Mouse (Mus musculus) kidney, embryonic 14.5 days (tissue): ENCODE data around the gene Rdh9. TPM values are rescaled to one million over a fixed set of nuclear protein-coding genes. Genes with fewer than 3 reads are reported as not detected.
"Not testable (repeated sequence)": the region's sequence is repeated elsewhere in the genome, so short reads cannot be mapped to it uniquely, and the experiment has no call there.

Experiments
- ATAC-seq: fragments of 200-750 bp; cut with Nextera tagmentation; 2 replicates; pipeline ENCODE4 v1.8.0; 2017; ENCODE audit warnings: moderate number of reproducible peaks, mild to moderate bottlenecking, moderate TSS enrichment, moderate library complexity; ENCODE audit not compliant: low FRiP score, low TSS enrichment
- H3K27ac ChIP-seq: fragments of 300-500 bp; sonication (generic); 2 replicates; pipeline ENCODE4 v1.5.1; 2014; ENCODE audit warnings: low read depth, mild to moderate bottlenecking, low read length, moderate library complexity, mixed read lengths
- H3K27me3 ChIP-seq: fragments of 300-500 bp; sonication (generic); 2 replicates; pipeline ENCODE4 v1.6.1; 2014; ENCODE audit warnings: mild to moderate bottlenecking, low read length; ENCODE audit not compliant: control insufficient read depth, insufficient read depth
- H3K36me3 ChIP-seq: fragments of 300-500 bp; sonication (generic); 2 replicates; pipeline ENCODE4 v1.6.1; 2014; ENCODE audit warnings: low read length, mixed read lengths; ENCODE audit not compliant: control insufficient read depth, insufficient read depth
- H3K4me1 ChIP-seq: fragments of 300-500 bp; sonication (generic); 2 replicates; pipeline ENCODE4 v1.6.1; 2014; ENCODE audit warnings: low read length, mixed read lengths; ENCODE audit not compliant: control insufficient read depth, insufficient read depth
- H3K4me2 ChIP-seq: fragments of 300-500 bp; sonication (generic); replicated peaks from 2 replicates; pipeline ENCODE4 v1.6.1; 2014; ENCODE audit warnings: low read depth, mild to moderate bottlenecking, low read length
- H3K4me3 ChIP-seq: fragments of 300-500 bp; sonication (generic); 2 replicates; pipeline ENCODE4 v1.5.1; 2014; ENCODE audit warnings: mild to moderate bottlenecking, low read length
- H3K9ac ChIP-seq: fragments of 300-500 bp; sonication (generic); 2 replicates; pipeline ENCODE4 v1.6.1; 2014; ENCODE audit warnings: low read depth, mild to moderate bottlenecking, low read length, moderate library complexity
- H3K9me3 ChIP-seq: fragments of 300-500 bp; sonication (generic); 2 replicates; pipeline ENCODE4 v1.6.1; 2016; ENCODE audit warnings: low read length; ENCODE audit not compliant: control insufficient read depth
- WGBS: fragments of 180-500 bp; shearing (Covaris S2); extraction: QIAGEN DNeasy Blood & Tissue Kit; methylation state at CpG from one replicate; pipeline ENCODE4 v1.1.7; 2014; 5-methylcytosine and 5-hydroxymethylcytosine counted together
- polyA plus RNA-seq: library from polyadenylated mRNA; unstranded; fragments of >200 nt; fragmentation: Nextera tagmentation; extraction: Ambion mirVana; gene quantifications from 2 replicates; pipeline ENCODE4 v1.2.1, GENCODE M21; 2014

Rdh9 gene
- polyA plus RNA-seq, 1 experiment from 2014 or later, result 0.32 TPM

GRCm38 (mm10) chr10:127751548-127751947 is 24.6 kb upstream of the Rdh9 start, which contains the start of gene Gpr182:
TSS of gene Gpr182 (minus strand) at chr10:127751732.
- Histone ChIP-seq H3K27me3 (no peaks in the 10 kb centered on the region), H3K9me3 (no peaks in the 10 kb centered on the region), H3K4me2 (peak within 1 kb of the TSS; percentile 34), H3K4me3 (no peak within 1 kb of the TSS; the same call in 1 of the 2 replicates), H3K9ac (no peak within 1 kb of the TSS), H3K36me3 (peaks cover 21% of the 10 kb centered on the region), H3K27ac (no peak within 1 kb of the TSS), H3K4me1 (peaks cover 32% of the 10 kb centered on the region)
- 0 out of 2 replicates have a peak, but pooled peaks have one; percentile 25 for ATAC-seq
- WGBS, result 37% methylated on average over 8 of the region's 8 CpGs

DNA sequence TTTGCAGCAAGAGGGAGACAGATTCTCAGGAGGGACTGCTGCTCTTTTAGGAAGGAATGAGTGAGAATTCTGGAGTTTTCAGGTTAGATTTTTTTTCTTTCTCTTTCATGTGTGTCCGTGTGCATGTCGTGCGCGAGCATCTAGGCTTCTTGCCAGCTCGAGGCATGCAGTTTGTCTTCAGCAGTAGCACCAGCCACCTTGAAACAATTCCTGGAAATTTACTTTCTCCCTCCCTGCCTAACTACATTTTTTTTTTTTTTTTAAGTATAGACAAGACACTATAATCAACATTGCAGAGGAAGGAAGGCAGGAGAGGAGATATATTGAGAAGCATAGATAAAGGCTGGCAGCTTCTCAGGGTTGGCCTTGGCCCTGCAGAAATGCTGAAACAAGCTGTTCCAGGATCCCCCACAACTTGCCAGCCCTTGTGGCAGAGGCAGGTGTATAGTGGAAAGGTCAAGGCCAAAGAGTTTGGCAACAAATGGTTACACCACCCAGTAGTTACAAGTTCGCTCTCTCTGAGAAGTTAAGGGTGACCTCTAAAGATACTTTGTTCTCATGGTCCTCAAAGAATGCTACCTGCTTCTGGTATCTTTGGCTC is 21.5 kb upstream of the Rdh9 start:
- Histone ChIP-seq H3K4me3 (no peak overlapping the region), H3K27ac (no peak overlapping the region), H3K9me3 (peaks cover 3% of the 10 kb centered on the region; the same call in 1 of the 2 replicates), H3K27me3 (no peaks in the 10 kb centered on the region), H3K36me3 (no peaks in the 10 kb centered on the region), H3K4me1 (peaks cover 17% of the 10 kb centered on the region; the same call in 1 of the 2 replicates), H3K4me2 (no peak overlapping the region), H3K9ac (no peak overlapping the region)
- WGBS, result 65% methylated on average over 6 of the region's 6 CpGs
- ATAC-seq, result no peak

DNA sequence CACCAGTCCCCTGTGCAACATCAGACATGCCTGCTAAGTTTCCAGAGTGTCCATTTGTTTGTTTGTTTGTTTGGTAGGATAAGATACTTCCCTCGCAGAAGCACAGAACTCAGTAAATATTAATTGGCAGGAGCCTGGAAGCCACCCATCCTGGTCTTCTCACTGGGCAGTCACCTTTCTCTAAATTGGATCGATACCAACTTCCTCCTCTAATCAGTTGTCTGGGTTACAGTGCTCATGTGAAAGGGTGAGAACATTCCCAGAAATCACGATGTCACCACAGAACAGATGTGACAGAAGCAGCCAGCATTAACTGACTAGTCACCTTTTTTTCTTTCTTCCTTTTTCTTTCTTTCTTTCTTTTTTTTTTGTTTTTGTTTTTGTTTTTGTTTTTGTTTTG is 20.9 kb upstream of the Rdh9 start:
- Histone ChIP-seq H3K27me3 (no peaks in the 10 kb centered on the region), H3K9me3 (peaks cover 3% of the 10 kb centered on the region; the same call in 1 of the 2 replicates), H3K9ac (no peak overlapping the region), H3K4me2 (no peak overlapping the region), H3K4me3 (no peak overlapping the region), H3K36me3 (no peaks in the 10 kb centered on the region), H3K4me1 (peaks cover 11% of the 10 kb centered on the region; the same call in 1 of the 2 replicates), H3K27ac (no peak overlapping the region)
- ATAC-seq, result no peak
- whole genome bisulfite sequencing, result 65% methylated on average over 3 of the region's 3 CpGs

DNA sequence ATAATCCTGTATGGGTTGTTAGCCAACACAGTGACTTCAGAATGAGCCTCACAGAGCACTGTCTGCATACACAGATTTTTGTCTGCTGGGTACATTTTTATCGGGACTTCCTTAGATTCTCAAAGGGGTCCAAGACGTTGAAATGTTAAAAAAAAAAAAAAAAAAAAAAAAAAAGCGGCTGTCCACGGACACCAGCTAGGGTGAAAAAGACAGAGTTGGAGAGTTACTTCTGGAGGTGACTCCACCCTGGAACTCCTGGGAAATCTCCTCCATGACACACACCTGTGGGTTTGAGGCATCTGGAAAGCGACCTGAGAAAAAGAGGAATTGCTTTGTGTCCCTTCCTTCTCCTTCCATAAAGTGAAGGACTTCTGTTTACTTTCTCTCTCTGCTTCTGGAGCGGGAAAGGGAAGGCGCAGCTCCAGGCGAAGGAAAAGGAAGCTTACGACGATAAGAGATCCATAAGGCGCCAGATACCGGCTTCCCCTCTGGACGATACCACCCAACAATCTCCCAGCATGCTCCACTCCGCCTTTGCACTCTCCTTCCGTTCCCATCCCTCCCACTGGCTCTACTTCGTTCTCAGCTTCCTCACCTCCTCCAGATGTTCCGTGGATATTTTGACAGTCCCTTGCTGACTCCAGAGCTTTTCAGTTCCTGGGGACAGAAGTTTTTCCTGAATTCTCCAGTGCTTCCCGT is 20.3 kb upstream of the Rdh9 start:
- Histone ChIP-seq H3K4me2 (peak overlapping the region; percentile 30), H3K4me3 (peak overlapping the region; percentile 6; the same call in 1 of the 2 replicates), H3K4me1 (0 out of 2 replicates have a peak, but pooled peaks cover 9% of the 10 kb centered on the region), H3K27ac (0 out of 2 replicates have a peak overlapping the region, but pooled peaks have one; percentile 6), H3K27me3 (no peaks in the 10 kb centered on the region), H3K9ac (no peak overlapping the region), H3K9me3 (peaks cover 3% of the 10 kb centered on the region; the same call in 1 of the 2 replicates), H3K36me3 (no peaks in the 10 kb centered on the region)
- 48% methylated on average over 18 of the region's 18 CpGs for WGBS
- ATAC-seq, result no peak

DNA sequence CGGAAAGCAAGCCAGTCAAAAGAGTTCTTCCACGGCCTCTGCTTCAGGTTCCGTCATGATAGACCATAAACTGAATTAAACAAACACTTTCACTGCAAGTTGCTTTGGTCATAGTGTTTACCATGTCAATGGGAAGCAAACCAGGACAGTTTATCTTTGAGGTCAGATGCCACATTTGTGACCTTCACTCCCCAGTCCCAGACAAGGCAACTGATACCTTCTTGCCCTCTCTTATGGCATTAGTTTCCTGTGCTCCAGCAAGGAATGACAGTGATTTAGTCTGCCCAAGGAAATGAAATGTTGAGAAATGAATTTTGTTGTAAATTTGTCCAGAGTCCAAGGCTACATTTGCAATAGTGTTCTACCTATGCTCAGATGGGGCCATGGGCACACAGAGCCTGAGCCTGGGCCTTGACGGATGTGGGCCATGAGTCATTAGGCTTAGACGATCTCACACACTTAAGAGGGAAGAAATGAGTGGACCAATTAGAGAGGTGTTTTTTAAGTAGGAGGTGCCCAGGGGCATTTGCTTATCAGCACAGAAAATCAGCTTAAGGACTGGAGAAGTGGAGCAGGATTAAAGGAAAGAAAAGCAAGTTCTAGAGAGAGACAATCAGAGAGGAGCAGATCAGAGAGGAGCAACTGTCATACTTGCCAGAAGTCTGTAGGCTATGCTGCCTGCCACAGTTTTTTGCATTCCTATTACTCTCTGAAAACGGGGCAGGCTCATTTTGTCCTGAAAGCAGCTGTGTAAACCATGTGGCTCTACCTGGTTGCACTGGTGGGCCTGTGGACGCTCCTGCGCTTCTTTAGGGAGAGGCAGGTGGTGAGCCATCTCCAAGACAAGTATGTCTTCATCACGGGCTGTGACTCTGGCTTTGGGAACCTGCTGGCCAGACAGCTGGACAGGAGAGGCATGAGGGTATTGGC is 16.7 kb upstream of the Rdh9 start, which contains the start of the genes Rdh1 and Rdh16f1:
Gene Rdh1 (plus strand): TSS at position 541 of the 930 bp plus-strand sequence.
Gene Rdh16f1 (plus strand): TSS at position 607 of the 930 bp plus-strand sequence.
- no peaks in the 10 kb centered on the region for H3K27me3 ChIP-seq
- ATAC-seq, result no peak
- H3K4me2 ChIP-seq, result no peak within 1 kb of the TSS
- H3K9me3 ChIP-seq, result peaks cover 3% of the 10 kb centered on the region; the same call in 1 of the 2 replicates
- H3K36me3 ChIP-seq, result no peaks in the 10 kb centered on the region
- H3K4me3 ChIP-seq, result no peak within 1 kb of the TSS
- 0 out of 2 replicates have a peak, but pooled peaks cover 2% of the 10 kb centered on the region for H3K4me1 ChIP-seq
- 58% methylated on average over 9 of the region's 9 CpGs for WGBS
- no peak within 1 kb of the TSS for H3K9ac ChIP-seq
- no peak within 1 kb of the TSS for H3K27ac ChIP-seq

DNA sequence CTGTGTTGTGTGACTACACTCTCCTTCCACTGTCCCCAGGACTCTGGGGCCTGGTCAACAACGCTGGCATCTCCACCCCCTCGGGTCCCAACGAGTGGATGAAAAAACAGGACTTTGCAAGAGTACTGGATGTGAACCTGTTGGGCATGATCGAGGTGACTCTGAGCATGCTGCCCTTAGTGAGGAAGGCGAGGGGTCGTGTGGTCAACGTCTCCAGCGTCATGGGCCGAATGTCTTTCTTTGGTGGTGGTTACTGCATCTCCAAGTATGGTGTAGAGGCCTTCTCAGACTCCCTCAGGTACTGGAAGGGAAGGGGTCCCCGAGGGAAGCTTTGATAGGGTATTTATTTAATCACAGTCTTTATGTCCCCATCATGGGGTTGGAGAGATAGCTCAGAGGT is 13.3 kb upstream of the Rdh9 start:
- not testable (repeated sequence) for H3K4me1 ChIP-seq, H3K36me3 ChIP-seq, H3K9ac ChIP-seq, ATAC-seq, H3K4me2 ChIP-seq, H3K4me3 ChIP-seq, H3K9me3 ChIP-seq, H3K27ac ChIP-seq, H3K27me3 ChIP-seq
- 85% methylated on average over 10 of the region's 10 CpGs for WGBS

- H3K4me3 ChIP-seq, result no peak overlapping the region
- H3K9ac ChIP-seq, result no peak overlapping the region
- peak; percentile 78 for ATAC-seq
- 0 out of 2 replicates have a peak overlapping the region, but pooled peaks have one; percentile 2 for H3K4me2 ChIP-seq
- no peaks in the 10 kb centered on the region for H3K9me3 ChIP-seq
- no peaks in the 10 kb centered on the region for H3K27me3 ChIP-seq
- 53% methylated on average over 12 of the region's 12 CpGs for WGBS
- H3K4me1 ChIP-seq, result no peaks in the 10 kb centered on the region
- no peaks in the 10 kb centered on the region for H3K36me3 ChIP-seq
- peak overlapping the region; percentile 71; the same call in 1 of the 2 replicates for H3K27ac ChIP-seq
Measured at GRCm38 (mm10) chr10:127763914-127764680, 12.1 kb upstream of the Rdh9 start.

DNA sequence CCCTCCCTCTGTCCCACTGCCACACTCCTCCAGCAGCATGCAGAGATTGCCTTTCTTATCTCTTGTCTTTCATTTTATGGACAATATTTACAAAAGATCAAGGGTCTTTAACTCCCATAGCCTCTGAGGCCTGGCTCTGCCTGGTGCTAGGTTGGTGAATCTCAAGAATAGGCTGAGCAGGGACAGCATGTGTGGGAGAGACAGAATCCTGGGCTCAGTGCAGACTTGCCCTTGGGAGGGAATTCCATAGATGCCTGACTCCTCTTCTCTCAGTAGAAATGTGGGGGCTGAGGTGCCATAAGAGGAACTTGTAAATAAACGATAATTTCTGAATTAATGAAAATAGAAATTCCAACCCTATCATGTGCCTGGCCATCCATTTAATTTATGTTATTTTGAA is 9.6 kb upstream of the Rdh9 start:
- Histone ChIP-seq H3K9ac (no peak overlapping the region), H3K4me1 (no peaks in the 10 kb centered on the region), H3K4me3 (no peak overlapping the region), H3K4me2 (no peak overlapping the region), H3K9me3 (no peaks in the 10 kb centered on the region), H3K27ac (no peak overlapping the region), H3K27me3 (no peaks in the 10 kb centered on the region), H3K36me3 (no peaks in the 10 kb centered on the region)
- 0 out of 2 replicates have a peak, but pooled peaks have one; percentile 49 for ATAC-seq
- 73% methylated on average over 1 of the region's 1 CpGs for WGBS
